Mouse (Mus musculus): ENCODE measurements around the gene Mrps25.

Gene Mrps25

DNA sequence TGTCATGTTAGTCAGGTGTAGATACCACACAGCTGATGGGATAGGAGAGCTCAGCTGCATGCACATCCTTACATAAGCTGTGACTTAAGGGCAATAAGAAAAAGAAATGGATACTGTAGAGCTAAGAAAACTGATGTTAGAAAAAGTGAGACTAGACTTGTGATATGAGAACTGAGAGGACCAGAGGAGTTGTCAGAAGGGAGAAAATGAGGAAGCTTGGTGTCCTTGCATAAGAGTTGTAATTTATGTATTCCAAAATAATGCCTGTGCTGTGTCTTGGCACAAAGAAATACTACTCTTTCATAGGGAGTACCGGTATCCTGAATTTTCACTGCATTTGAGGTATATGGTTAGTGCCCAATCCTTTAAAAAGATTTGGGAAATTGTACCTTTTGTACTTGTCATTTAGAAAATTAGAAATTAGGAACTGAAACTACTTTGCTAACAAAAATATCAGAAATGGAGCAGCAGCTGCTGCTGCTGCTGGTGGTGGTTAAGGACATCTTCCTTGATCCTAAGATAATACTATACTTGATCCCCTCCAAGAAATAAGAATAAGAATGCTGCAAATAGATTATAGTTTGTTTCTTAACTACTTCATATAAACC is 56.9 kb downstream of the Mrps25 start:
- DNase-seq (ENCODE audit: low spot score in 2 of 2): no peak

DNA sequence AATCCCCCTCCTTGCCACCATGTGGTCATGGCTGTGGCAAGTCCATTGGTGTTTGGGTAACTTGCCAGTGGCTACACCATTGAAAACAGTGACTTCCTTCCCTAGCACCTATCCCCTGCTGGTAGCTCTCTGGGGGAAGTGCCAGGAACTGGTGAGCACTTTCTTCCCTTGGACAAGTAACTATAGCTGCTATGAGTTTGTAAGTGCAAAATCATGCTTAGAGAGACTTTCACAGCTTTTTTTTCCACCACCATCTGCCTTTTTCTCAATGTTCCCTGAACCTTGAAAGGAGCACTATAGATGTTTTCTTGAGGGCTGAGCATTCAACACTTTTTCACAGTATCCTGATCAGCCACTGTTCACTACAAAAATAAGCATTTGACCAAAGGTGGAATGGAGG is 59.3 kb downstream of the Mrps25 start:
- DNase-seq (ENCODE audit: low spot score in 2 of 2): peak in 1 of 2 experiments; percentile 29

Data from left cerebral cortex, adult 9 months (tissue).